Mouse (Mus musculus) left cerebral cortex, adult 2 months (tissue): Measurements from ENCODE around the gene Adgrb2. TPM values are rescaled to one million over a fixed set of nuclear protein-coding genes. Genes with fewer than 3 reads are reported as not detected.

ENCODE experiments used
- DNase-seq, 2 experiments: peaks; one replicate each; pipeline ENCODE4 v3.0.0; 2021 to 2022; ENCODE audit warnings: low spot score in 2 of 2, mixed read lengths in 1 of 2; ENCODE audit errors: extremely low spot score in 1 of 2
- H3K27ac ChIP-seq: fragments of 200-600 bp; 2 replicates; pipeline ENCODE4 v1.8.1; 2022
- H3K4me3 ChIP-seq: fragments of 200-600 bp; 2 replicates; pipeline ENCODE4 v1.8.1; 2022
- CTCF ChIP-seq: fragments of 200-600 bp; IDR thresholded peaks from 2 replicates; pipeline ENCODE4 v1.8.1; 2022; ENCODE audit warnings: antibody characterized with exemption, mild to moderate bottlenecking, moderate library complexity
- intact Hi-C: fragments of 180-260 bp; cut with DNase I; formaldehyde crosslinking; loops from one replicate; pipeline ENCODE4 v1.15.1; 2025
- long read RNA-seq, 2 experiments: library from polyadenylated mRNA; stranded (forward); transcript quantifications; one replicate each; pipeline ENCODE4 v2.0.0; 2021; ENCODE audit warnings: borderline mapping rate in 2 of 2
- total RNA-seq, 2 experiments: library from RNA; stranded (reverse); gene quantifications; 2 replicates each; pipeline ENCODE4 v1.2.3; 2021

Gene Adgrb2
- total RNA-seq, result 100 to 1,000 TPM; 422 to 424 TPM
- long read RNA-seq, experiment 1, full-length matches to known transcripts, result 40 of 454 reads
- long read RNA-seq, experiment 1, partial matches to known transcripts, result 217 of 454 reads
- long read RNA-seq, experiment 1, other reads (novel, unspliced or antisense), result 197 of 454 reads
- long read RNA-seq, experiment 2, full-length matches to known transcripts, result 33 of 444 reads
- long read RNA-seq, experiment 2, partial matches to known transcripts, result 238 of 444 reads
- long read RNA-seq, experiment 2, other reads (novel, unspliced or antisense), result 173 of 444 reads

DNA sequence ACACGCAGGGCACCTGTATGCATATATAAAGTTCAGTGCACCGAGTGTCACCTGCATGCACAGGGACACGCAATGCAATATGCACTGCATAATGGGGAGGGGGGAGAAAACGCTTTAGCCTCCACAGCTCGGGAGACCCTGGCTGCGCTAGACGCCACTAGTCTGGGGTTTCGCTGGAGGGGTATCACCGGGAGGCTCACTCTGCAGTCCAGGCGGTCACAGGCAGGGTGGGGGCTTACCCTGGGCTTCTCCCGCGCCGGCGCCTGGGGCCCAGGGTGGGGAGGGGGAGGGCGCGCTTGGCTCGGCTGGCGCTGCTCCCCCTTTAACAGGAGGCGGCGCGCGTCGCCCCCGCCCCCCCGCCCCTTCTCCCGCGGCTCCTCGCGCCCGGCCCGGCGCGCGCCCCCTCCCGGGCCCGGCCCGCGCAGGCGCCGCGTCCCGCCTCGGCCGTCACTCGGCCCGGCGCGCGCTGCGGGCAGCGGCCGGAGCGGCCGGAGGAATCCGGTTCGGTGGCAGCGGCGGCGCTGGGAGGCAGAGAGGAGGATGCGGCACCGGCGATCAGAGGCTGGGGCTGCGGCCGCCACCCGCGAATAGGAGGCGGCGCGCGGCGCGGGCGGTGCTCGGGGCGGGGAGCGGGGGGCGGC lies at the start of gene Adgrb2:
Adgrb2 (plus strand) TSS at position 450 of the 641 bp plus-strand sequence.
- intact Hi-C loops, result loop anchor here (2.0 kb wide), 1 partner anchor 28 kb away; no protein-coding TSS in a partner anchor
- Histone ChIP-seq H3K27ac (peak within 1 kb of the TSS; percentile 95), H3K4me3 (peak within 1 kb of the TSS; percentile 95)
- DNase-seq, result peak in 1 of 2 experiments; percentile 50
- no peak for TF ChIP-seq CTCF

DNA sequence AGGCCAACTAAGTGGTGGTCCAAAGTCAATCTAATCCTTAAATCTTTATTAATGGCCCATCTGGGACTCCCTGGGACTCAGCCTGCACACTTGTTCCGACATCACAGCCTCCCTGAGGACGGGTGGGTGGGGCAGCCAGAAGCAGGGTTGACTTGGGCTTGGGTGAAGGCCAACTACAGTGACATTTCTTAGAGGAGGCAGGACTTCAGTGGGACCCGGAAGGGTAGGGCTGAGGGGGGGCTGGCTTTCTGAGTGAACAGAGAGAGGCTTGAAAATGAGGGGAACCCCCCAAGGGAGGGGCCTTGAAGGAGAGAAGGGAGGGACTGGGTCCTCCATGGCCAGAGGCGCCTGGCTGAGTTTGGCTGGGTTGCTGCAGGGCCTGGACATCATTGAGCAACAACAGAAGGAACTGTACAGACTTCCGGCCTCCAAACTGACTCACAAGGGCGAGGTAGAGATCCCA lies 33.3 kb upstream of the Adgrb2 start:
- no peak overlapping the region for H3K27ac ChIP-seq
- no peak overlapping the region for H3K4me3 ChIP-seq
- TF ChIP-seq CTCF, result no peak
- intact Hi-C loops, result no loop called here
- DNase-seq, result no peak

DNA sequence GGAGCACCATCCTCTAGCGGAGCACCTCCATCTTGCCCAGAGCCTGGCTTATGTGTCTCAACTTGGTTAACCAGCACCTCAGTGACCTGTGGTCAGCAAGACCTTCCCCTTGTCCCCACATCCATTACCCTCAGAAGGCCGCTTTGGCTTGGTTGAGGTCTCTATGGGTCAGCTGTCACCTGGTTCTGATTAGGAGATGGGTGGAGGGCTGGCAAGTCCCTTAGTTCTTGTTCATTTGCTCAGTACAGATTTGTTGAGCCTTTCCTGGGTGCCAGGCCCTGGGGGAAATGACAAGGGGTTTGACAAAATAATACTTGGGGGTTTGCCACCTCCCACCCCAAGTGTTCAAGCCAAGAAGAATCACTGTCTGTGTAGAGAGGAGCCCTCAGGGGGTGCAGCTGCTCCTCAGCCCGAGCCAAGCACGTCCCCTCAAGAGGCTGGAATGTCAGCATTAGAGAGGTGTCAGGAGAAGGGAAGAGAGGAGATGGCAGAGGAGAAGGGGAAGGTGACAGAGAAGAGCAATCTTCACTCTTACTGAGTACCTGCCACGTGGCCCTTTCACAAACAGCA lies 32.3 kb upstream of the Adgrb2 start:
- no peak for DNase-seq
- intact Hi-C loops, result no loop called here
- H3K4me3 ChIP-seq, result no peak overlapping the region
- no peak for TF ChIP-seq CTCF
- no peak overlapping the region for H3K27ac ChIP-seq

DNA sequence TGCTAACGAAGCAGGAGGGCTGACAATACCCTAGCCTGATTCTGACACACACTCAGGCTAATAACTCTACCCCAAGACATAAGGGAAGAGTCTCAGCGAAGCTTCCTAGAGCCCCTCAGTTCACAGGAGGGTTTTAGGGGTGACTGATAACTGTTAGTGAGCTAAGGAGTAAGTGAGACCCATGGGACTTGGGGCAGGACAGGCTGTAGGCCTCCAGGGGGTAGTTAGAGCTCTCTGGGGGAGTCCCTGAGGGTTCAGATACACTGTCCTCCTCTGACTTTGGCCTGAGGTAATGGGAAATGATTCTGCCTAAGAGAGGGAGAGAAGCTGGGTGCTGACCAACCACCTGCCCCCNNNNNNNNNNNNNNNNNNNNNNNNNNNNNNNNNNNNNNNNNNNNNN lies 30.1 kb upstream of the Adgrb2 start:
- intact Hi-C loops, result no loop called here
- no peak overlapping the region for H3K27ac ChIP-seq
- no peak overlapping the region for H3K4me3 ChIP-seq
- TF ChIP-seq CTCF, result no peak
- no peak for DNase-seq

DNA sequence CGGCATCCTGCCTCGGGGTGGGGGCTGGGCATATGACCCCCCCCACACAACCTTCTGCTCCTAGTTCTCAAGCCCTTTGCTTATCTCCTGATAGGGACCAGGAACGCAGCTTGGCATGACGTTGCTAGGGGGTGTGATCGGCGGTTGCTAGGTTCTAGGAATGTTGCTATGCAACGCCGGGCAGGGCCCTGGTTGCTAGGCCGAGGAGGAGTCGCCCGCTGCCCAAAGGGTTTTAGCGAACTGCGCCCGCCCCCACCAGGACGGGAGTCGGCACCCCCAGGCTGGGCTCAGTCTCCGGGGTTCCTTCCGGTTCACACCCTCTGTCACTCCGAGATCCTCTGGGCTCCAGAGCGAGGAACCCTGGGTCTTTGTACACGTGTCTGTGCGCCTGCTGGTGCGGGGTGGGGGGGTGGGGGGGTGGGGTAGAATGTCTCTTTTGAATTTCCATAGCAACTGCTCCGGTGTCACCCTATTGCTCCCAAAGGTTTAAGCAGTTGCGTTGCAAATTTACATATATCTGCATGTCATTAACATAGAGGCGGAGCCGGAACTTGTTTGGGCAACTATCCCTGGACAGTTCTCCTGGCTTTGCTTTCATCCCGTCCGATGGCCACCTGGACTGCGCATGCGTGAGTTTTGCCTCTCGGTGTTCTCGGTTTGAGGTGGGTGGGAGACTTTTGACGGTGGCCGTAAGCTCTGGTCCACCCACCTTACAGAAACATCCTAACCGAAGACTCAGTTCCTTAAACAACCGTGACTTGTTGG lies 24.3 kb upstream of the Adgrb2 start:
- Histone ChIP-seq H3K4me3 (peak overlapping the region; percentile 50), H3K27ac (peak overlapping the region; percentile 95)
- intact Hi-C loops, result no loop called here
- DNase-seq, result peak; percentile 80 to 87
- no peak for TF ChIP-seq CTCF

DNA sequence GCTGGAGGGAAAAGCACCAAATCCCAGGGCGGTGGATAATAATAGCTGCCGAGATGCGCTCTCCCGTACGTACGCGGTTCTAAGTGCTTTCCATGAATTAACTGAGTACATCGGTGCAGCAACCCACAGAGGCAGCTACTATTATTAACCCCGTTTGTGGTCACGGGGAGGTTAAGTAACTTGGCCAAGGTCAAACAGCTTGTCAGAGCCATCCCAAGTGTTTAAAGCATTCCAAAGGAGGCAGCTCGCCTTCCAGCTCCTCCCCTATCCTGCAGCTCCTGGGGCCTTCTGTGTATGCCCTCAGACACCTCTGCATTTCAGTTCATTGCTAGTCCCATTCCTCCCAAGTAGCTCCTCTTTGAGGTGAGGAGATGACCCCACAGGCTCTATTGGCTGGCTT lies 19.4 kb upstream of the Adgrb2 start:
- intact Hi-C loops, result no loop called here
- DNase-seq, result no peak
- TF ChIP-seq CTCF, result no peak
- H3K27ac ChIP-seq, result no peak overlapping the region
- no peak overlapping the region for H3K4me3 ChIP-seq

DNA sequence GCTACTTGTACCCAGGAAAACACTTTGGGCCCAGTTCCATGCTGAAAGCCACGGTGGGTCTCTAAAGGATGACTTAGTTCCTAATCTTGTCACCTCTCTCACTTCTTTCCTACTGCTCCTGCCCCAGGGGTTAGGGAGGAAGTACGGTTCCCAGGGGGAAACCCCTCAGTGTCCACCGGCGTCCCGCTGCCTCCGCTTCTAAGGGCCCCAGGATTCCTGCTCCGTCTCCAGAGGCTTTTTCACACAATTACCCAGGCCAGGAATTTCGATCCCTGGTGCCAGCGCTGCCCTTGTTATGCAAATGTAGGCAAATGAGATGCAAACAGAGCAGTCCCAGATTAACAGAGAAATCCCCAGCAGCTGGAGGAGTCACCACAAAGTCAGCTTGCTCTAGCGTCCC lies 18.5 kb upstream of the Adgrb2 start:
- peak in 1 of 2 experiments; percentile 50 for DNase-seq
- H3K4me3 ChIP-seq, result no peak overlapping the region
- intact Hi-C loops, result no loop called here
- TF ChIP-seq CTCF, result no peak
- H3K27ac ChIP-seq, result peak overlapping the region; percentile 64; the same call in 1 of the 2 replicates

DNA sequence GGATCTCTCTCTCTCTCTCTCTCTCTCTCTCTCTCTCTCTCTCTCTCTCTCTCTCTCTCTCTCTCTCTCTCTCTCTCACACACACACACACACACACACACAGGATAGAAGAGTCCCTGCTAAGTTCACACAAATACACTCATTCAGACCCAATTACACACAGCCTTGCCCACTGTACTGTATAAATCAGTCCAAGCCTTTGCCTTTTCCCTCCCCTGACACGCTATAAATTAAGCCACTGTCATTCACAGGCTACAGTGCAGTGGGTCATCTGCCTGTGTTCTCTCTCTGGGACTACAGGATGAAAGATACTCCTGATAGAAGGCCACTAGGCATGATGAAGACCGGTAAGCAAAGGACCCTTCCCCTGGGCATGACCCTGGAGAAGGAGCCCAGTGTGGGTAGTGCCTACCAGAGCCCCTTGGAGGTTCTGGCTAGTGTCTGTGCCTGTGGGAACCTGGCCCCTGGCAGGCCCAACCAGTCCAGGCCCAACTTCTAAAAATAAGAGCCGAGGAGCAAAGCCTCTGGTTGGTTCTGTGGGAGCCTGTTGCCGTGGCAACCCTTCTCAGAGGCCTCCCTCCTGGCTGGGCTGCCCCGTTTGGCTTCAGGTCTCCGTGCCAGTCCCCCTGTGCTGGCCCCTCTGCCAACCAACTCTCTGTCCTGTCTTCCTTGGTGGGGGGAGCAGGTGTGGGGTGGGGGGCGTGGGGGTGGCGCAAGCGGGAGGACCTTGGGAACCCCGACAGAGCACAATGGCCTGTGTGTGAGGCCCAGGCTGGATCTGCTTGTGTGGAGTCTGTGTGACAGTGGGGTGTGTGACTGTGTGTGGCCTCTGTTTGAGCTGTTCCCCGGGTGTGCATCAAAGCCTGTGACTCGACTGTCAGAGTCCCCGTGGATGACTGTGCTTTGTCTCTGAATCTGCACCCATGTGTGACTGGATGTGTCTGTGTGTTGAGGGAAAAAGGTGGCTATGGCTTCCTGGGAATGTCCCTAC lies 17.4 kb upstream of the Adgrb2 start:
- no peak for TF ChIP-seq CTCF
- Histone ChIP-seq H3K4me3 (no peak overlapping the region), H3K27ac (peak overlapping the region; percentile 82)
- intact Hi-C loops, result no loop called here
- peak; percentile 61 to 71 for DNase-seq

DNA sequence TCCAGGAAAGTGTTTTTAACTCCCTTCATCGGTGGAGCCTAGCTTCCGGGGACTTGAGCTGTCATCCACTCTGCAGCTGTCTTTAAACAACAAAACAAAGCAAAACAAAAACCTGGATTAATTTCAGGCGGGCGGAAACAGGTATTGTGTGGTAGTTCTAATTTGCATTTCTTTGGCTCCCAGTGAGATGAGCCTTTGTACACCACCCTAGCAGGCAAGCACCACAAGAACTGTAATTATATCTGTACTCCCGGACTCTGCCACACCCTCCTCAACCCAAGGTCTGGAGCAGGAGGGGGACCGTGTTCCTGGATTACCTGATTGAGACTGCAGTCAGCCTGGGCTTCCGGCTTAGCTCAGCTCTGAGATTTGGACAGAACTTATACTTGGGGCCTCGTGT lies 14.5 kb upstream of the Adgrb2 start:
- no peak overlapping the region for H3K27ac ChIP-seq

DNA sequence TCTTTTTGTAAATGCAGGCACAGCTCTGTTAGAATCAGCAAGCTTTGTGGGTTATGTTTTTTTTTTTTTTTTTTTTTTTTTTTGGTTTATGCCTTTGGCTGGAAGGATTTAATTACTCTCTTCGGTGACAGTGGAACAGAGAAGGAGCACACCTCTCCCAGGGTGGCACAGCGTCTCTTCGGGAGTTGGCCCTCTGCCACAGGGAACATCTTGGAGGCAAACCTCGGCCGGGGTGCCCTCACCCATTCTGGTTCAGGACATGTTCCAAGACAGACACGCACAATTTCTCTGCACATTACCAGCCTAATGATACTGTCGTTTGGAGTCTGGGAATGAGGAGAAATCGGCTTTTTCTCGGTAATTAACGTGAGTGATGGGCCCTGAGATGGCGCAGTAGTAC lies 13.8 kb upstream of the Adgrb2 start:
- no peak for DNase-seq
- no peak for TF ChIP-seq CTCF
- intact Hi-C loops, result no loop called here
- H3K4me3 ChIP-seq, result no peak overlapping the region
- H3K27ac ChIP-seq, result no peak overlapping the region

More for the DNA sequence above, 14.5 kb upstream of the Adgrb2 start:
- TF ChIP-seq CTCF, result no peak
- no peak overlapping the region for H3K4me3 ChIP-seq
- no peak for DNase-seq
- intact Hi-C loops, result no loop called here

DNA sequence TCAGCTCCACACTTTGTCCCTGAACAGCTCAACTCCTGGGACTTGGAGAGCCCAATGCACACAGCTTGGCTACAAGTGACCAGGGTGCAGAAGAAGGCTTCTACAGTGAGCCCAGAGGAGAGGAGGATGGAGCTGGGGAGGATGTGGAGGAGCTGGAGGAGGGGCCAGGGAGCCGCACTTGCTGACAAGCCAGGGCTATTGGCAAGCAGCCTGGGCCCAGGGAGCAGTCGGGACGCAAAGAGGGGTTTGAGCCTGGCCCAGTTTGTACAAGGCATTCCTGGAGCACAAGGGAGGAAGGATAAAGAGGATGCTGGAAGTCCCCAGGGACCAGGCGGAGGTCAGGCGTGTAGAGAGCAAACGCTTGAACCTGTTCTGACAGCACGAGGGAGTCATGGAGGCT lies 12.7 kb upstream of the Adgrb2 start:
- intact Hi-C loops, result no loop called here
- no peak for DNase-seq
- Histone ChIP-seq H3K27ac (no peak overlapping the region), H3K4me3 (no peak overlapping the region)
- no peak for TF ChIP-seq CTCF
